Mouse (Mus musculus) adrenal gland, adult 18-20 months (tissue): ENCODE results near the gene Gm5244. TPM values are rescaled to one million over a fixed set of nuclear protein-coding genes. Genes with fewer than 3 reads are reported as not detected.

Experiments
- total RNA-seq, 2 experiments: library from RNA; stranded (reverse); gene quantifications; 1 replicate in 1 of 2; 2 replicates in 1 of 2; pipeline ENCODE4 v1.2.3; 2021

Gene Gm5244
- total RNA-seq, 2 experiments from 2014 or later: not detected

Other genes with a start within 250 kb of the Gm5244 start
- gene Gm4952, start 246.7 kb upstream of the Gm5244 start, total RNA-seq: not detected
- under 1 TPM in 1 of 2 experiments, not detected in 1; 0.17 TPM for gene Glyat, start 213.4 kb upstream of the Gm5244 start, total RNA-seq
- gene Olfr1442, start 176.2 kb upstream of the Gm5244 start, total RNA-seq: not detected
- gene Olfr1443, start 168.6 kb upstream of the Gm5244 start, total RNA-seq: not detected
- under 1 TPM in 1 of 2 experiments, not detected in 1; 0.60 TPM for gene Keg1, start 150.9 kb upstream of the Gm5244 start, total RNA-seq
- gene Cntf, start 81.0 kb upstream of the Gm5244 start, total RNA-seq: 1 to 10 TPM; 2.2 to 2.5 TPM
- gene Zfp91, start 50.6 kb upstream of the Gm5244 start, total RNA-seq: 10 to 100 TPM; 79.5 to 80.1 TPM
- 1 to 10 TPM; 2.1 to 4.1 TPM for gene Lpxn, start 50.5 kb upstream of the Gm5244 start, total RNA-seq
- not detected for gene Olfr1444, start 10.6 kb downstream of the Gm5244 start, total RNA-seq
- not detected for gene Olfr1445, start 37.2 kb downstream of the Gm5244 start, total RNA-seq
- gene Olfr1446, start 46.8 kb downstream of the Gm5244 start, total RNA-seq: not detected
- gene Olfr1447, start 57.1 kb downstream of the Gm5244 start, total RNA-seq: not detected
- not detected for gene Olfr1448, start 77.7 kb downstream of the Gm5244 start, total RNA-seq
- not detected for gene Olfr1449, start 84.2 kb downstream of the Gm5244 start, total RNA-seq
- not detected for gene Olfr1450, start 103.6 kb downstream of the Gm5244 start, total RNA-seq
- gene Olfr1451, start 148.3 kb downstream of the Gm5244 start, total RNA-seq: not detected
- gene Olfr1453, start 181.6 kb downstream of the Gm5244 start, total RNA-seq: not detected
- not detected for gene Olfr1454, start 213.9 kb downstream of the Gm5244 start, total RNA-seq